Mouse (Mus musculus) adrenal gland, adult 18-20 months (tissue): Measurements from ENCODE around the gene Ptp4a2. TPM values are rescaled to one million over a fixed set of nuclear protein-coding genes. Genes with fewer than 3 reads are reported as not detected.
A peak's percentile ranks its signal among the peaks of the same experiment; 100 is the strongest.
"Not testable (repeated sequence)": the region's sequence is repeated elsewhere in the genome, so short reads cannot be mapped to it uniquely, and the experiment has no call there.

ENCODE experiments used
- DNase-seq, 2 experiments: peaks; one replicate each; pipeline ENCODE4 v3.0.0; 2021 to 2022; ENCODE audit warnings: low spot score in 2 of 2
- total RNA-seq, 2 experiments: library from RNA; stranded (reverse); gene quantifications; 1 replicate in 1 of 2; 2 replicates in 1 of 2; pipeline ENCODE4 v1.2.3; 2021

Gene Ptp4a2
- total RNA-seq, 2 experiments from 2014 or later = 291 to 386 TPM

- no peak for DNase-seq
These were observed 29.0 kb downstream of the Ptp4a2 start for GRCm38 (mm10) chr4:129839866-129840555.

DNA sequence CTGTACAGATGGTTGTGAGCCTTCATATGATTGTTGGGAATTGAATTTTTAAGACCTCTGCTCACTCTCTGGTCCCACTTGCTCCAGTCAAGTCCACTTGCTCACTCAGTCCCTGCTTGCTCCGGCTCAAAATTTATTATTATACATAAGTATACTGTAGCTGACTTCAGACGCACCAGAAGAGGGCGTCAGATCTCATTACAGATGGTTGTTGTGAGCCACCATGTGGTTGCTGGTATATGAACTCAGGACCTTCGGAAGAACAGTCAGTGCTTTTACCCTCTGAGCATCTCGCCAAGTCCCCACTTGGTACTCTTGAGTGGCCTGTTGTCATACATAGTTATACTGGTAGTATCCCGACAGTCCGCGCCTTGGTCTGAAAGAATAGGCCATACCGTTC lies 35.8 kb downstream of the Ptp4a2 start:
- DNase-seq = no peak

GRCm38 (mm10) chr4:129850491-129850890 lies 39.5 kb downstream of the Ptp4a2 start:
- DNase-seq = no peak

GRCm38 (mm10) chr4:129851861-129852260 lies 40.8 kb downstream of the Ptp4a2 start:
- DNase-seq = no peak

DNA sequence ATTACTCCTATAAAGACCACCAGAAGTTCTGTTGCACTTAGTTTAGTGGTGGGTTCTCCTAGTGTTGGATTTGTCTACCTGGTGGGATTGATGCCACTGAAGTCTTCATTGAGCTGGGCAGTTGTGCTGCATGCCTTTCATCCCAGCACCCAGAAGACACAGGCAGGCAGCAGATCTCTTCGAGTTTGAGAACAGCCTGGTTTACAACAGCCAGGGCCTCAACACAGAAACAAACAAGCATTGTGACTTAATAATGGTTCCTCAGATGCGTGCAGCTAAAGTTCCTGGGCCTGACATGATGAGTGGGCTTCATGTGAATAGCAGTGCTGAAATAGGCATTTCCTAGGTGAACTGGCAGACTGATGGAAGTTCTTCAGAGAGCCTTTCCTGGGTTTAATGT lies 42.0 kb downstream of the Ptp4a2 start:
- no peak for DNase-seq

DNA sequence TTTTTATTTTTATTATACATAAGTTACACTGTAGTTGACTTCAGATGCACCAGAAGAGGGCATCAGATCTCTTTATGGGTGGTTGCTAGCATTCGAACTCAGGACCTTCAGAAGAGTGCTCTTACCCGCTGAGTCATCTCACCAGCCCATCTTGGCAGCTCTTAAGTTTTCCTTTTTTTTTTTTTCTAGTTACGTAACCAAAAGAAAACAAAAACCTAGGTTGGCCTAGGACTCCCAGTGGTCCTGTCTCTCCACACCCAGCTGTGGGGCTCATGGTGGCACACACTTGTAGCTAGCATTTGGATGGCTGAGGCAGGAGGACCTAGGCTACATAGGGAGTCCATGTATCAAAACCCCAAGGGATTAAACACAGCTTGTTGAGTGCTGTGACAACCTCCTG lies 43.0 kb downstream of the Ptp4a2 start:
- no peak for DNase-seq

DNA sequence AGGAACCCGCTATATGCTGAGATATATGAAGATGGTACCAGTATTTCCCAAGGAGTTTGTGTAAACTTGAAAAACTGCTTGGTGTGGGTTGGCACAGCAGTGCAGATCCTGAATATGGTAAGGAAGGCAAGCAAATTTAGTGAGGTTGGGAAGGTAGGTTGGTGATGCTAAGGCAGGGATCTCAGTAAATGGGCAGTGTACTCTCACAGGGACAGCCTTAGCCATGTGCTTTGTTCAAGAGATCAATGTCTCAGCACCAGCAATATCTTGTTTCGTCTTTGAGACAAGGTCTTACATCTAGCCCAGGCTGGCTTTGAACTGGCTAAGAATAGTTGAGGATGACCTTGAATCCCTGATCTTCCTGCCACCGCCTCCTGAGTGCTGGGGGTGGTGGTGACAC lies 43.6 kb downstream of the Ptp4a2 start:
- DNase-seq = no peak

- DNase-seq = no peak
These were observed 44.3 kb downstream of the Ptp4a2 start for GRCm38 (mm10) chr4:129855051-129855970.

- DNase-seq = no peak
These were observed 49.4 kb downstream of the Ptp4a2 start for GRCm38 (mm10) chr4:129860456-129860855.

DNA sequence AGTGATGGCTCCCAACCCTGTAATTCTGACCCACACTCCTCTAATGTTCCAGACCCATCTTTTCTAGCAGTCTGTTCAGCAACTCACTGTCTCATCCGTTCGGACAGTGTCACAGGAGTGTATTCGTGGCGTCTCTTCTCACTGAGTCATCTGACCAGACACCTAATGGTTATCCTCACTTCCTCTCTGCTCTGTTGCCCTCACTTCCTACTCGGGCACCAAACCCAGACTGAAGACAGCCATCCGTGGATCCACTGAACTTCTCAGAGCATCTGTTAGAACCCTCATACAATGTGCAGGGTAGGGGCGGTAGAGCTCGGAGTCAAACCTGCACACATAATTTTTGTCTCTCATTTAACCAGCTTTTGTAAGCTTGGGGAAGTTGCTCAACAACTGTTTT lies 50.4 kb downstream of the Ptp4a2 start:
- no peak for DNase-seq

- DNase-seq = no peak
These were observed 51.3 kb downstream of the Ptp4a2 start for GRCm38 (mm10) chr4:129862357-129862756.

- not testable (repeated sequence) for DNase-seq
These were observed 55.2 kb downstream of the Ptp4a2 start for GRCm38 (mm10) chr4:129866171-129866570.

DNA sequence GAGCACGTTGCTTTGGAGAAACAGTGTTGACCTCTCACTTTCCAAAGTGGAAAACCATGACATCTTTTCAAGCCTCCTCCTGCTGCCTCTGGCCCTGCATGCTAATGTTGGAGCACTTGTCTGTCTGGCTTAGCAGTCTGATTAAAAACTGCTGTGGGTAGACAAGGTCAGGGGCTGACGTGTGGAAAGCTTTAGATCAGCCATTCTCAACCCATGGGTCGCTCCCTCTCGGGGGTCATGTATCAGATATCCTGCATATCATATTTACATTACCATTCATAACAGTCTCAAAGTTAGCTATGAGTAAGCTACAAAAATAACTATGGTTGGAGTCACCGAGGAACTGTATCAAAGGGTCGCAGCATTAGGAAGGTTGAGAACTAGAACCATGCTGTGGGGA lies 57.2 kb downstream of the Ptp4a2 start:
- DNase-seq = no peak

DNA sequence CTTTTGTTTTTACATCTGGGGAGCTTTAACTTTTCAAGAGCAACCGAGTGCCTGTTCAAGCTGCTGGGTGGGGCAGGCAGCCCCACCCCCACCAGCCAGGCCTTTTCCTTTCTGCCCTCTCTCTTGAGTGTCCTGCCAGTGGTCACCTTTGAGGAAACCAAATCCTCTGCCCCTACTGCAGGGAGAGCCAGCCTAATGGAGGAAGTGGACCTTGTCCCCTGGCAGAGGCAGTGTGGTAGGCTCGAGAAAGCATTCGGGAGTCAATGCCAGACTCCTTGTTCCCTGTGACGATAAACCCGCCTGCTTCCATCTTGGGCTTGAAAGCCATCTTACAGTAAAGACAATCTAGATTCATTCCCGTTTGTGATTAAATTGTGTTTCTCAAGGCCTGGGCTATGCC lies 59.5 kb downstream of the Ptp4a2 start:
- DNase-seq = no peak

DNA sequence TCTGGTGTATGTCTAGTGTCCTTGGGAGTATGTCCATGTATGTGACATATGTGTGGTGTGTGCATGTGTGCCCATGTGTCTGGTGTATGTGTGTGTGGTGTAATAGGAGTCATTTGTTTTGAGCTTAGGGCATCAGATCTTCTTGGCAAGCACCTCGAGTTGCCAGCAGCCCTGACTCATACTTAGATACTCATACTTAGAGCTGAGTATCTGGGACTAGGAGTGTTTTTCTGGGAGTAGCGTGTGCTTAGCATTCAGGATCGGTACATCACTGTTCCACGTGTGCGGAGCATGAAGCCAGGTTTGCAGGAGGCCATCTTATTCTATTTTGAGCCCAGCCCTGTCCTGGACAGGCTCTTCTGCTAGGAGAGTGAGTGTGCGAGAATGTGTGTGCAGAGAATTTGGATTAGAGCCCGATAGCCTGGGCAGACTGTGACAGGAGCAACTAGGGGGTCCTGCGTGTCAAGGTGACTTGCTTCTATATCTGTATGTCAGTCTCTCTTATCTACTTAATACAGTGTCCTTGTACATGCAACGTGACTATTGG lies 61.4 kb downstream of the Ptp4a2 start:
- no peak for DNase-seq

GRCm38 (mm10) chr4:129874805-129875204 lies 63.8 kb downstream of the Ptp4a2 start:
- DNase-seq = no peak

DNA sequence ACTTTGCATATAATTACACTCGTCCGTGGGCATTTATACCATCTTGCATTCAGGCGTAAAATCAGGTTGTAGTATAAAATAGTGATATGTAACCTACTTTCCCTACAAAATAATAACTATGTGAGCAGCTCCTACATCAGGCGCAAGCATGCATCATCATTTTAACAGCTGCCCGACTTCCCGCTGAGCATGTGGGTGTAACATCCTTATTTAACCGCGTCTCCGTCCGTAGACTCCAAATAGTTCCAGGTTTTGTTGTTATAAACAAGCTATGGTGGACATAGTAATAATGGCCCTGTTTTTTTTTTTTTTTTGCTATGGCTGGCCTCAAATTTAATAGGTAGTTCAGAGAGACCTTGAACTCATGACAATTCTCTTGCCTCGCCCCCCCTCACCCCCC lies 64.4 kb downstream of the Ptp4a2 start:
- no peak for DNase-seq

DNA sequence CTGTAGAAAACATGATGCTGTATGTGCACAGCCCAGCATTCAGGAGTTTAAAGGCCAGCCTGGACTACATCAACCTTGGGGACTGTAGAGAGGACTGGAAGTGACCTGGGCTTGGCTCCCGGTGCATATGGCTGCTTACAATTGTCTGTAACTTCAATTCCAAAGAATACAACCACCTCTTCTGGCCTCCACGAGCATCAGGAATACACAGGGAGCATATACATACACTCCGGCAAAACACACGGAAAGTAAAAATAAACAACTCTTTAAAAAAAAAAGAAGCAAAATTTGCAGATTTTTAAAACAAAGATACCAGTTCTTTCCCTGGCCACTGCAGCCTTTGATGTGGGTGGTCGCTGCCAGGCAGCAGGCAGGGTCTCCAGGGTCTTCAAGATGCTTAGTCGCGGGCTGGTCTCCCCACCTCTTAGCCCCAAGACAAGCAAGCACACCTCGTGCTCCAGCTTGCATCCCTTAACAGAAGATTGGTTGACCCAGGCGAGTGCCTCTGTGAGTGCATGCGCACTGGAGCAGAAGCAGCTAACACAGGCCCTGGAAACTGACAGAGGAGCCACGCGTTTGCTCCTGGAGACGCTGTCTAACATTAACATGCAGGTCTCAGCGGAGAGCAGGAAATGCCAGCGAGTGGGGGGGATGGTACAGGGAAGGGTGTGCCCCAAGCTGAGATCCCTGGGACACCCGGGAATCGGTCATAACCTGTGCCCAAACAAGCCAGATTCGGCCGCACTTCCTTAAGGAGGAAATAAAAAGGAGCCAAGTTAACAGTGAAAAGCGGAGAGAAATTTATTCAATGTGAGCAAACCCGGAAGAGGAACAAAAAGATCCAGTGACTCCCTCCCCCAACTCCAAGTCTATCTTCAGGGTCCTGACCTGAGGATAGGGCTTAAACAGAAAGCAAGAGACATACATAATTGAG lies 66.1 kb downstream of the Ptp4a2 start:
- DNase-seq = peak; percentile 61 to 65

- DNase-seq = no peak
These were observed 67.1 kb downstream of the Ptp4a2 start for GRCm38 (mm10) chr4:129877967-129878655.

DNA sequence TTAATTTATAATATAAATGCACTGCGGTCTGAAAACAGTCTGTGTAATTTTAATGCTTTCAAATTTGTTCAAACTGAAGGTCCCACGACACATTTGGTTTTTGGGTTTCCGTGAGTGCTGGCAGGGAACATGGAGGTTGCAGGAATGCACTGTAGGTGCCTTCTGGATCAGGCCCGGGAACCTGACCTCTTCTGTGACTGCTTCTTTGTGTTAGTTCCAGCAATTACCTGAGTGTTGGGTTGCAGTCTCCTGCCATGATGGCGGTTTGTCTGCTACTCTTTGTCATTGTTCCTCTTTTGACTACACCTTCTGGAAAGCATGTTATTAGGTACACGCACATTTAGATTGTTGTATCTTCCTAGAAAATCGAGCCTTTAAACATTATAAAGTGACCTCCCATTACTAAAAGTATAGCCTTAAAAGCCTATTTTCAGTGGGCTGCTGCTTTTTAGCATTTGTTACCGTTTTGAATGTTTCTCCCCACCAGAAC lies 67.7 kb downstream of the Ptp4a2 start:
- DNase-seq = no peak
